8 mouse cellular contexts compared by ENCODE assay signal in genomic region chr6:71492756-71493674, GRCm38 (mm10). TPM values are rescaled to one million over a fixed set of nuclear protein-coding genes. Genes with fewer than 3 reads are reported as not detected.
DNase-seq lines count a peak whose midpoint lies in the region; ATAC-seq lines count a peak whose summit lies in the region.

No protein-coding gene starts in this region.

- H3K27ac ChIP-seq in lung, embryonic 15.5 days: peak overlapping the region; percentile 99
- peak overlapping the region; percentile 98 for H3K27ac ChIP-seq in embryonic facial prominence, embryonic 15.5 days (replicated peaks)
- H3K27ac ChIP-seq in neural tube, embryonic 15.5 days (replicated peaks): peak overlapping the region; percentile 99

- H3K4me3 ChIP-seq in lung, embryonic 15.5 days: peak overlapping the region; percentile 95
- peak overlapping the region; percentile 87 for H3K4me3 ChIP-seq in embryonic facial prominence, embryonic 15.5 days (replicated peaks)
- peak overlapping the region; percentile 93 for H3K4me3 ChIP-seq in neural tube, embryonic 15.5 days (replicated peaks)

- peaks cover 5% of the 10 kb centered on the region; the same call in 1 of the 2 replicates for H3K36me3 ChIP-seq in lung, embryonic 15.5 days
- H3K36me3 ChIP-seq in embryonic facial prominence, embryonic 15.5 days: no peaks in the 10 kb centered on the region
- H3K36me3 ChIP-seq in neural tube, embryonic 15.5 days: 0 out of 2 replicates have a peak, but pooled peaks cover under 1% of the 10 kb centered on the region

- peaks cover 10% of the 10 kb centered on the region for H3K4me1 ChIP-seq in lung, embryonic 15.5 days
- H3K4me1 ChIP-seq in embryonic facial prominence, embryonic 15.5 days: peaks cover 15% of the 10 kb centered on the region; the same call in 1 of the 2 replicates
- peaks cover 17% of the 10 kb centered on the region for H3K4me1 ChIP-seq in neural tube, embryonic 15.5 days

- no peaks in the 10 kb centered on the region for H3K27me3 ChIP-seq in lung, embryonic 15.5 days
- H3K27me3 ChIP-seq in embryonic facial prominence, embryonic 15.5 days: no peaks in the 10 kb centered on the region
- no peaks in the 10 kb centered on the region for H3K27me3 ChIP-seq in neural tube, embryonic 15.5 days (replicated peaks)

- no peak; the same call in 1 of the 2 replicates for ATAC-seq in lung, embryonic 15.5 days (ENCODE audit: borderline replicate concordance, extremely low read depth, low FRiP score, low TSS enrichment)
- peak; percentile 20; the same call in 1 of the 2 replicates for ATAC-seq in embryonic facial prominence, embryonic 15.5 days (ENCODE audit: insufficient number of reproducible peaks, low FRiP score, low TSS enrichment, low read depth)
- peak; percentile 54 for ATAC-seq in neural tube, embryonic 15.5 days (ENCODE audit: low FRiP score)
- no peak for ATAC-seq in megakaryocyte progenitor cell, adult 5-6 weeks (replicated peaks; ENCODE audit: poor library complexity)

- peak overlapping the region; percentile 98 for H3K9ac ChIP-seq in lung, embryonic 15.5 days
- peak overlapping the region; percentile 94; the same call in 1 of the 2 replicates for H3K9ac ChIP-seq in embryonic facial prominence, embryonic 15.5 days
- peak overlapping the region; percentile 99 for H3K9ac ChIP-seq in neural tube, embryonic 15.5 days (replicated peaks)

- no peaks in the 10 kb centered on the region for H3K9me3 ChIP-seq in lung, embryonic 15.5 days
- no peaks in the 10 kb centered on the region for H3K9me3 ChIP-seq in embryonic facial prominence, embryonic 15.5 days (replicated peaks)
- no peaks in the 10 kb centered on the region for H3K9me3 ChIP-seq in neural tube, embryonic 15.5 days (replicated peaks)

- DNase-seq in lung, postnatal 14 days: no peak
- DNase-seq in kidney, postnatal 36 days: peak; percentile 17 to 29
- no peak for DNase-seq in layer of hippocampus, adult 8-10 months (ENCODE audit: low spot score in 2 of 2)
- DNase-seq in right cerebral cortex, postnatal 36 days (ENCODE audit: low spot score in 2 of 2): no peak

- H3K4me2 ChIP-seq in lung, embryonic 15.5 days: peak overlapping the region; percentile 67
- peak overlapping the region; percentile 64 for H3K4me2 ChIP-seq in embryonic facial prominence, embryonic 15.5 days (replicated peaks)
- peak overlapping the region; percentile 64 for H3K4me2 ChIP-seq in neural tube, embryonic 15.5 days

- 14% methylated on average over 21 of the region's 22 CpGs for WGBS in lung, embryonic 15.5 days
- 16% methylated on average over 21 of the region's 22 CpGs for WGBS in embryonic facial prominence, embryonic 15.5 days
- WGBS in neural tube, embryonic 15.5 days: 15% methylated on average over 21 of the region's 22 CpGs

RNA-seq across cellular contexts. Expression of gene Rnf103, which starts 0.7 kb away (rescaled TPM):
- 15.7 and 15.8 TPM in 2 replicates for polyA plus RNA-seq in lung, embryonic 15.5 days (2015; fragmentation: Nextera tagmentation; extraction: Ambion mirVana)
- polyA plus RNA-seq in embryonic facial prominence, embryonic 15.5 days (2015; fragmentation: Nextera tagmentation; extraction: Ambion mirVana): 18.2 and 18.4 TPM in 2 replicates
- polyA plus RNA-seq in neural tube, embryonic 15.5 days (2015; fragmentation: Nextera tagmentation; extraction: Ambion mirVana): 23.0 and 23.9 TPM in 2 replicates
- 11.7 and 14.9 TPM in 2 replicates for total RNA-seq in megakaryocyte progenitor cell, adult 5-6 weeks (2015)
- 10.8 and 12.4 TPM in 2 replicates for total RNA-seq in megakaryocyte progenitor cell, adult 5-6 weeks (2017)
- total RNA-seq in layer of hippocampus, adult 8-10 months (2022): 10 to 100 TPM; 41.7 to 45.4 (median 45.3) TPM

RNA-seq across cellular contexts. Expression of gene Chmp3, which starts 50.6 kb away (rescaled TPM):
- polyA plus RNA-seq in lung, embryonic 15.5 days (2015; fragmentation: Nextera tagmentation; extraction: Ambion mirVana): 64.8 and 65.7 TPM in 2 replicates
- polyA plus RNA-seq in embryonic facial prominence, embryonic 15.5 days (2015; fragmentation: Nextera tagmentation; extraction: Ambion mirVana): 69.3 and 79.1 TPM in 2 replicates
- 58.6 and 62.8 TPM in 2 replicates for polyA plus RNA-seq in neural tube, embryonic 15.5 days (2015; fragmentation: Nextera tagmentation; extraction: Ambion mirVana)
- total RNA-seq in megakaryocyte progenitor cell, adult 5-6 weeks (2015): 29.5 and 34.7 TPM in 2 replicates
- 95.2 and 133 TPM in 2 replicates for total RNA-seq in megakaryocyte progenitor cell, adult 5-6 weeks (2017)
- total RNA-seq in layer of hippocampus, adult 8-10 months (2022): 100 to 1,000 TPM; 102 to 115 (median 107) TPM

RNA-seq across cellular contexts. Expression of gene Rmnd5a, which starts 52.6 kb away (rescaled TPM):
- polyA plus RNA-seq in lung, embryonic 15.5 days (2015; fragmentation: Nextera tagmentation; extraction: Ambion mirVana): 14.1 and 15.6 TPM in 2 replicates
- 13.0 and 15.5 TPM in 2 replicates for polyA plus RNA-seq in embryonic facial prominence, embryonic 15.5 days (2015; fragmentation: Nextera tagmentation; extraction: Ambion mirVana)
- 8.7 and 10.8 TPM in 2 replicates for polyA plus RNA-seq in neural tube, embryonic 15.5 days (2015; fragmentation: Nextera tagmentation; extraction: Ambion mirVana)
- 35.1 and 39.9 TPM in 2 replicates for total RNA-seq in megakaryocyte progenitor cell, adult 5-6 weeks (2015)
- 37.9 and 46.7 TPM in 2 replicates for total RNA-seq in megakaryocyte progenitor cell, adult 5-6 weeks (2017)
- 100 to 1,000 TPM in 2 of 4 experiments, 10 to 100 TPM in 2; 73.7 to 105 (median 89.5) TPM for total RNA-seq in layer of hippocampus, adult 8-10 months (2022)

Comparison
In these comparisons a context has a peak if more than half of its experiments do, and no peak if none do; other contexts are left out.
1. ATAC-seq: peak in embryonic facial prominence, embryonic 15.5 days (single experiment) and neural tube, embryonic 15.5 days (single experiment); none in lung, embryonic 15.5 days (single experiment) and megakaryocyte progenitor cell, adult 5-6 weeks (single experiment).
2. DNase-seq: peak in kidney, postnatal 36 days (2 of 2); none in lung, postnatal 14 days (single experiment), layer of hippocampus, adult 8-10 months (0 of 2) and right cerebral cortex, postnatal 36 days (0 of 2).
3. Peak in every context shown above with its lines, with median percentiles within 50 percentile points of each other: H3K27ac ChIP-seq, H3K4me2 ChIP-seq, H3K4me3 ChIP-seq and H3K9ac ChIP-seq.